Mouse (Mus musculus) forebrain, postnatal 0 days (tissue): ENCODE data around the gene Srrm1. TPM values are rescaled to one million over a fixed set of nuclear protein-coding genes. Genes with fewer than 3 reads are reported as not detected.

Experiments used
- ATAC-seq: fragments of 200-750 bp; cut with Nextera tagmentation; 2 replicates; pipeline ENCODE4 v1.8.0; 2017; ENCODE audit warnings: mild to moderate bottlenecking, moderate library complexity
- DNase-seq: peaks from one replicate; pipeline ENCODE4 v3.0.0-alpha.2; 2015
- H3K27ac ChIP-seq: fragments of 300-500 bp; sonication (generic); 2 replicates; pipeline ENCODE4 v1.5.1; 2014; ENCODE audit warnings: low read depth, mild to moderate bottlenecking, antibody characterized with exemption, low read length, moderate library complexity, mixed read lengths
- H3K27me3 ChIP-seq: fragments of 300-500 bp; sonication (generic); 2 replicates; pipeline ENCODE4 v1.6.1; 2014; ENCODE audit warnings: mild to moderate bottlenecking, low read length, mixed read lengths; ENCODE audit not compliant: insufficient read depth
- H3K36me3 ChIP-seq: fragments of 300-500 bp; sonication (generic); 2 replicates; pipeline ENCODE4 v1.6.1; 2014; ENCODE audit warnings: mild to moderate bottlenecking, moderate library complexity; ENCODE audit not compliant: insufficient read depth
- H3K4me1 ChIP-seq: fragments of 300-500 bp; sonication (generic); 2 replicates; pipeline ENCODE4 v1.6.1; 2014; ENCODE audit warnings: antibody characterized with exemption; ENCODE audit not compliant: insufficient read depth
- H3K4me2 ChIP-seq: fragments of 300-500 bp; sonication (generic); 2 replicates; pipeline ENCODE4 v1.6.1; 2014; ENCODE audit warnings: low read depth, mild to moderate bottlenecking, moderate library complexity
- H3K4me3 ChIP-seq: fragments of 300-500 bp; sonication (generic); 2 replicates; pipeline ENCODE4 v1.5.1; 2014; ENCODE audit warnings: low read depth, low read length, mixed read lengths
- H3K9ac ChIP-seq: fragments of 300-500 bp; sonication (generic); 2 replicates; pipeline ENCODE4 v1.6.1; 2014; ENCODE audit warnings: mild to moderate bottlenecking
- H3K9me3 ChIP-seq: fragments of 300-500 bp; sonication (generic); 2 replicates; pipeline ENCODE4 v1.6.1; 2016; ENCODE audit warnings: low read length
- CTCF ChIP-seq: sonication (generic); IDR thresholded peaks from 2 replicates; pipeline ENCODE4 v1.5.1; 2016; ENCODE audit warnings: antibody characterized with exemption, control low read depth, low read depth
- WGBS: fragments of 180-500 bp; shearing (Covaris S2); extraction: QIAGEN DNeasy Blood & Tissue Kit; methylation state at CpG from one replicate; pipeline ENCODE4 v1.1.7; 2014; 5-methylcytosine and 5-hydroxymethylcytosine counted together
- polyA plus RNA-seq: library from polyadenylated mRNA; unstranded; fragments of >200 nt; fragmentation: Nextera tagmentation; extraction: Ambion mirVana; gene quantifications from 2 replicates; pipeline ENCODE4 v1.2.1, GENCODE M21; 2015
- total RNA-seq: library from RNA; depleted of rRNA; stranded (reverse); fragments of >200 nt; gene quantifications from 2 replicates; pipeline ENCODE4 v1.2.3, GENCODE M21; 2014

Srrm1 gene
- total and polyA plus RNA-seq, 2 experiments from 2014 or later, result 46.6 to 173 TPM

GRCm38 (mm10) chr4:135293813-135294212 is 59.3 kb downstream of the Srrm1 start:
- no peaks in the 10 kb centered on the region for H3K27me3 ChIP-seq
- no peak overlapping the region for H3K4me2 ChIP-seq
- H3K27ac ChIP-seq, result no peak overlapping the region
- 94% methylated on average over 3 of the region's 3 CpGs for WGBS
- no peaks in the 10 kb centered on the region for H3K36me3 ChIP-seq
- ATAC-seq, result no peak
- no peaks in the 10 kb centered on the region for H3K4me1 ChIP-seq
- no peak overlapping the region for H3K4me3 ChIP-seq
- H3K9ac ChIP-seq, result no peak overlapping the region
- no peak for TF ChIP-seq CTCF
- H3K9me3 ChIP-seq, result no peaks in the 10 kb centered on the region
- no peak for DNase-seq

GRCm38 (mm10) chr4:135292477-135293089 is 60.5 kb downstream of the Srrm1 start:
- DNase-seq (no peak), ATAC-seq (no peak; the same call in 1 of the 2 replicates)
- no peaks in the 10 kb centered on the region for H3K9me3 ChIP-seq
- H3K36me3 ChIP-seq, result no peaks in the 10 kb centered on the region
- no peak overlapping the region for H3K9ac ChIP-seq
- WGBS, result 21% methylated on average over 12 of the region's 12 CpGs
- H3K4me3 ChIP-seq, result no peak overlapping the region
- H3K4me2 ChIP-seq, result no peak overlapping the region
- H3K27me3 ChIP-seq, result no peaks in the 10 kb centered on the region
- H3K4me1 ChIP-seq, result no peaks in the 10 kb centered on the region
- no peak for TF ChIP-seq CTCF
- no peak overlapping the region for H3K27ac ChIP-seq

GRCm38 (mm10) chr4:135291841-135292240 is 61.3 kb downstream of the Srrm1 start:
- H3K27ac ChIP-seq, result no peak overlapping the region
- H3K9me3 ChIP-seq, result no peaks in the 10 kb centered on the region

GRCm38 (mm10) chr4:135291199-135291598 is 61.9 kb downstream of the Srrm1 start:
- 95% methylated on average over 8 of the region's 8 CpGs for WGBS
- TF ChIP-seq CTCF, result no peak
- H3K27me3 ChIP-seq, result no peaks in the 10 kb centered on the region
- H3K27ac ChIP-seq, result no peak overlapping the region
- ATAC-seq (no peak), DNase-seq (no peak)
- no peak overlapping the region for H3K4me2 ChIP-seq
- H3K9ac ChIP-seq, result no peak overlapping the region
- H3K36me3 ChIP-seq, result no peaks in the 10 kb centered on the region
- H3K4me3 ChIP-seq, result no peak overlapping the region
- no peaks in the 10 kb centered on the region for H3K9me3 ChIP-seq
- no peaks in the 10 kb centered on the region for H3K4me1 ChIP-seq

More at GRCm38 (mm10) chr4:135291841-135292240, 61.3 kb downstream of the Srrm1 start:
- 61% methylated on average over 6 of the region's 6 CpGs for WGBS
- H3K4me3 ChIP-seq, result no peak overlapping the region
- no peak overlapping the region for H3K4me2 ChIP-seq
- DNase-seq, result no peak
- H3K36me3 ChIP-seq, result no peaks in the 10 kb centered on the region
- ATAC-seq, result no peak
- TF ChIP-seq CTCF, result no peak
- no peaks in the 10 kb centered on the region for H3K4me1 ChIP-seq
- no peaks in the 10 kb centered on the region for H3K27me3 ChIP-seq
- H3K9ac ChIP-seq, result no peak overlapping the region

- DNase-seq (no peak), ATAC-seq (no peak)
- Histone ChIP-seq H3K36me3 (no peaks in the 10 kb centered on the region), H3K4me2 (no peak overlapping the region), H3K27ac (no peak overlapping the region), H3K9me3 (no peaks in the 10 kb centered on the region), H3K4me1 (no peaks in the 10 kb centered on the region), H3K4me3 (no peak overlapping the region), H3K27me3 (no peaks in the 10 kb centered on the region), H3K9ac (no peak overlapping the region)
- TF ChIP-seq CTCF, result no peak
- 83% methylated on average over 3 of the region's 3 CpGs for WGBS
Observed at GRCm38 (mm10) chr4:135287975-135288374, 65.1 kb downstream of the Srrm1 start.

GRCm38 (mm10) chr4:135286833-135287395 is 66.2 kb downstream of the Srrm1 start:
- H3K36me3 ChIP-seq, result no peaks in the 10 kb centered on the region
- H3K4me3 ChIP-seq, result no peak overlapping the region
- no peaks in the 10 kb centered on the region for H3K4me1 ChIP-seq
- peak; percentile 32 for ATAC-seq
- TF ChIP-seq CTCF, result no peak
- H3K9me3 ChIP-seq, result no peaks in the 10 kb centered on the region
- DNase-seq, result peak; percentile 26
- no peak overlapping the region for H3K9ac ChIP-seq
- H3K27ac ChIP-seq, result peak overlapping the region; percentile 50; the same call in 1 of the 2 replicates
- no peak overlapping the region for H3K4me2 ChIP-seq
- 15% methylated on average over 16 of the region's 16 CpGs for WGBS
- no peaks in the 10 kb centered on the region for H3K27me3 ChIP-seq

GRCm38 (mm10) chr4:135286033-135286622 is 67.0 kb downstream of the Srrm1 start:
- H3K9ac ChIP-seq, result no peak overlapping the region
- H3K4me1 ChIP-seq, result no peaks in the 10 kb centered on the region
- H3K36me3 ChIP-seq, result no peaks in the 10 kb centered on the region
- DNase-seq, result no peak
- H3K4me2 ChIP-seq, result no peak overlapping the region
- H3K4me3 ChIP-seq, result no peak overlapping the region
- no peak for TF ChIP-seq CTCF
- ATAC-seq, result 0 out of 2 replicates have a peak, but pooled peaks have one; percentile 10
- H3K9me3 ChIP-seq, result no peaks in the 10 kb centered on the region
- 68% methylated on average over 12 of the region's 12 CpGs for WGBS
- no peaks in the 10 kb centered on the region for H3K27me3 ChIP-seq
- 0 out of 2 replicates have a peak overlapping the region, but pooled peaks have one; percentile 40 for H3K27ac ChIP-seq
